Mouse (Mus musculus): ENCODE data around the gene Olfr1321.

The Olfr1321 gene

DNA sequence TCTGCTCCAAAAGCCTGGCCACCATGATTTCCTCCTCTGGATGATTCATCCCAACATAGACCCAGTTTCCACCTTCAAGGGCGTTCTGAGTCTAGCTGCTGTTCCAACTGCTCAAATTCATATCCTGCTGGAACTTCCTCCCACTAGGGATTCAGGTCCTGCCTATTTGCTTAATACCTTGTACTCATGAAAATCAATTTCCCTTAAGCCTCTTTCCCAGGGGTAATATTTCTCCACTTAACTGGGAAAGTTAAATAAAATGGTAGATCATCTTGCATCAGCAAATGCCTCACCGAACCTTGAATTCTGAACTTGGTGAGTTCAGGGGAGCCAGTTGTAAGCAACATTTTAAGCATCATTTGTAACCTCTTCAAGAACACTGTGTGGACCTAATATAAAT is at the start of gene Olfr1321:
Olfr1321 (minus strand) TSS at position 101 of the 400 bp plus-strand sequence.
- DNase-seq, result no peak

DNA sequence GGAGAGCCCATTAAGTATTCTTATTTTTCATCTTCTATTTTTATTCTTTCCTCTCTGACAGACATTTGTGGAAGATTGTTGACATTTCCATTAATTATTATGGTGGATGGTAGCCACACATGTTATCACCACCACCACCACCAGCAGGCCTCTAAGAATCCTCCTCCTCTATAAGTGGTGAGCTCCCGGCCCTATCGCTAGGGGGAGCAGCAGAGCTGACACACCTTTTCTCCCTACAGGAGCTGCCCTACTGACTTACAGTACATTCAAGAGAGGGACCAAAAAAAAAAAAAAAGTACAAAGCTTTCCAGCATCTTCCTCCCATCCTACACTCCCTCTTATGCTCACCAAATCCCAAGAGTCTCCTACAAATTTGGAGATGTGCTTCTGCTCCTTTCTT is 36.0 kb upstream of the Olfr1321 start:
- no peak for DNase-seq

DNA sequence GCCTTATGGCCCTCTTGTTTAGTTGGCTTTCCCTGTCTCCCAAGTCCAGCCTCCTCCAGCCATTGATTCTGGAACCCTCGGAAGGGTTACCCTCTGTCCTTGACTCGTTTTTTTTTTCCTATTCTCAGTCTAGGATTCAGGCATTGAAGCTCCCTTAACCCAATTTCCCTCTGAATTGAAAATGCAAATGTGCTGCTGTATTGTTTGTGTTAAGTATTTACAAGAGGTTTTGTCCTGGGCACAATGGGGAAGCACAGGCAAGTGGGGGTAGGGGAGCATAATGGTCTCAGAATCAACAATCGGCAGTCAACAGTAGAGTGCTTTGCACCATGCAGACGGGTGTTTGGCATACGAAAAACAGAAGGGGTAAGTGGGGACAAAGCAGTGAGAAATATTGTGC is 10.3 kb upstream of the Olfr1321 start:
- DNase-seq, result no peak

All from right cerebral cortex, postnatal 4 days (tissue).